Mouse (Mus musculus) bone marrow macrophage, adult 2 months (primary cell): Measurements from ENCODE around the gene Ccl22.

Experiments
- CTCF ChIP-seq: IDR thresholded peaks from 2 replicates; pipeline ENCODE4 v1.5.1; 2012; ENCODE audit warnings: low read depth, mild to moderate bottlenecking, low read length, moderate library complexity
- POLR2A ChIP-seq: IDR thresholded peaks from 2 replicates; pipeline ENCODE4 v1.6.1; 2012; ENCODE audit warnings: mild to moderate bottlenecking, low read depth, low read length, borderline replicate concordance

DNA sequence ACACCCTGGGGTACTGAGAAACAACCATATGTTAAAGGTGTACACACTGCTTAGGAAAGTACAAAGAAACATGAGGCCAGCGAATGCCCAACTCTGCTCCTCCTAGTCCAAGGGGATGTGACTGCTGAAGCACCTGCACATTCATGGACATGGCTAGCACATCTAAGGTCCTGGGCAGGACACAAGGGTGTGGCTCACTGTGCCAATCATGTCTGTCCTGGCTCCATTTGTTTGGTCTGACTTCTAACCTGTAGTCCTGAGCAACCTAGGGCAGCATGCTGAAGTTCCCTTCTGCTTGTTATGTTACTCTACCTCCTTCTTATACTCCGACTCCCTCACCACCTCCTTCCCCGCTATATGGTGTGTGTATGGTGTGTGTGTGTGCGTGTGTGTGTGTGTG is 49.0 kb downstream of the Ccl22 start:
- TF ChIP-seq POLR2A (no peak), CTCF (no peak)
